Mouse (Mus musculus): ENCODE results near the gene Dusp23.

- TF ChIP-seq CTCF (IDR thresholded peaks at IDR 0.05; ENCODE audit: borderline replicate concordance, insufficient read depth, low read length) (no peak), POLR2A (IDR thresholded peaks at IDR 0.05; ENCODE audit: low read depth, low read length) (no peak)
Measured at GRCm38 (mm10) chr1:172584271-172584670, 48.5 kb downstream of the Dusp23 start.

Measured in embryonic fibroblast, embryonic 13.5 days (primary cell).